Mouse (Mus musculus) left cerebral cortex, adult 2 months (tissue): ENCODE measurements around the gene Dguok. TPM values are rescaled to one million over a fixed set of nuclear protein-coding genes. Genes with fewer than 3 reads are reported as not detected.

Experiments
- DNase-seq, 2 experiments: peaks; one replicate each; pipeline ENCODE4 v3.0.0; 2021 to 2022; ENCODE audit warnings: low spot score in 2 of 2, mixed read lengths in 1 of 2; ENCODE audit errors: extremely low spot score in 1 of 2
- H3K27ac ChIP-seq: fragments of 200-600 bp; 2 replicates; pipeline ENCODE4 v1.8.1; 2022
- H3K4me3 ChIP-seq: fragments of 200-600 bp; 2 replicates; pipeline ENCODE4 v1.8.1; 2022
- CTCF ChIP-seq: fragments of 200-600 bp; IDR thresholded peaks from 2 replicates; pipeline ENCODE4 v1.8.1; 2022; ENCODE audit warnings: antibody characterized with exemption, mild to moderate bottlenecking, moderate library complexity
- intact Hi-C: fragments of 180-260 bp; cut with DNase I; formaldehyde crosslinking; loops from one replicate; pipeline ENCODE4 v1.15.1; 2025
- total RNA-seq, 2 experiments: library from RNA; stranded (reverse); gene quantifications; 2 replicates each; pipeline ENCODE4 v1.2.3; 2021

The Dguok gene
- total RNA-seq, 2 experiments from 2014 or later, result 25.2 to 31.0 TPM

DNA sequence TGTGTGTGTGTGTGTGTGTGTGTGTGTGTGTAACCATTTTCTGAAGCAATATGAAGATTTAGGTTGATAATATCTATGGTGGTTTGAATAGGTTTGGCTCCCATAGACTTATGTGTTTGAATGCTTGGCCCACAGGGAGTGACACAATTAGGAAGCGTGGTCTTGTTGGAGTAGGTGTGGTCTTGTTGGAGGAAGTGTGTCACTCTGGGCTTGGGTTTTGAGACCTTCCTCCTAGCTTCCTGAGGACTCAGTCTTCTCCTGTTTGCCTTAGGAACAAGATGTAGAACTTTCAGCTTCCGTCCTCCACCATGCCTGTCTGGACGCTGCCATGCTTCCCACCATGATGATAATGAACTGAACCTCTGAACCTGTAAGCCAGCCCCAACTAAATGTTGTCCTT, 11.9 kb upstream of the Dguok start:
- Histone ChIP-seq H3K4me3 (no peak overlapping the region), H3K27ac (no peak overlapping the region)
- intact Hi-C loops, result no loop called here
- no peak for DNase-seq
- TF ChIP-seq CTCF, result no peak

DNA sequence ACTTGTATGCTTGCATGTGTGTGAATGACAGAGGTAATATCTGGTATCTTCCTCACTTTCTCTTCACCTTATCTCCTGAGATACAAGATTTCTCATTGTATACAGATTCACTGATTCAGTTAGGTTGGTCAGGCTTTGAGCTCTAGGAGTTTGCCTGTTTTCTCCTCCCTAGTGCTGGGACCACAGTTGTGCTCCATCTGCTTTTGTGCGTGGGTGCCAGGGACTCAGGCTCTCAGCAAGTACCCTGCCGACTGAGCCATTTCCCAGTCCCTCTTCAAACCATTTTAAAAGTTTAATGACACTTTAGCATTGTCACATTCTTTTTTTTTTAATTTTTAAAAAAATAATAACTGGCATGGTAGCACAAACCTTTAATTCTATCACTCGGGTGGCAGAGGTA, 8.4 kb upstream of the Dguok start:
- intact Hi-C loops, result no loop called here
- DNase-seq, result no peak
- TF ChIP-seq CTCF, result no peak
- Histone ChIP-seq H3K4me3 (no peak overlapping the region), H3K27ac (no peak overlapping the region)

- no peak overlapping the region for H3K27ac ChIP-seq
- peak; percentile 54 to 64 for DNase-seq
- H3K4me3 ChIP-seq, result no peak overlapping the region
- intact Hi-C loops, result loop anchor here (1.0 to 5.0 kb wide), 2 partner anchors 156 to 160 kb away; no protein-coding TSS in a partner anchor
- peak; percentile 81 for TF ChIP-seq CTCF
Measured at GRCm38 (mm10) chr6:83512495-83512894, 5.7 kb upstream of the Dguok start.

GRCm38 (mm10) chr6:83510210-83510609, 3.4 kb upstream of the Dguok start:
- no peak overlapping the region for H3K27ac ChIP-seq

GRCm38 (mm10) chr6:83509442-83509841, 2.7 kb upstream of the Dguok start:
- peak; percentile 48 to 58 for DNase-seq
- peak; percentile 27 for TF ChIP-seq CTCF
- intact Hi-C loops, result no loop called here
- H3K27ac ChIP-seq, result peak overlapping the region; percentile 37; the same call in 1 of the 2 replicates
- H3K4me3 ChIP-seq, result no peak overlapping the region

More at GRCm38 (mm10) chr6:83510210-83510609, 3.4 kb upstream of the Dguok start:
- H3K4me3 ChIP-seq, result no peak overlapping the region
- DNase-seq, result no peak
- peak; percentile 20 for TF ChIP-seq CTCF
- intact Hi-C loops, result loop anchor here (5.0 kb wide), 1 partner anchor 162 kb away; no protein-coding TSS in a partner anchor

- intact Hi-C loops, result loop anchor here (2.0 kb wide), 1 partner anchor 34 kb away; no protein-coding TSS in a partner anchor
- TF ChIP-seq CTCF, result no peak
- DNase-seq, result no peak
Measured at GRCm38 (mm10) chr6:83507168-83507546, 388 bp upstream of the Dguok start.

DNA sequence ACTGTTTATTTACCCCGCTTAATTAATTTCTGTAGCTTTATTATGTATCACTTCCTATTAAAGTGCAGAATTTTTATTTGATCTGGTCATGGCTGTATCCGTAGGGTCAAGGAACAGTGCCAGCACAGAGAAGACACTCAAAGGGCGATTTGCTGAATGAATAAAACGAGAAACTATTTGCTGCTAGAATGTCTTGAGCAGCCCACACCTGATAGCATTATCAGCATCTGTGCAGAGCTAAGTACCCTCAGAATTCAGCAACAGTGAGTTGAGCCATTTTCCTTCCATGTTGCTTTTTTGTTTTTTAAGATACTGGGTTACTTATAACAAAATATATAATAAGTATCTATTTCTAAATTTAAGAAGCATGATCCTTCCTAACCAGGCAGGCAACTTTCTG, 1.2 kb downstream of the Dguok start:
- Histone ChIP-seq H3K4me3 (peak overlapping the region; percentile 63; the same call in 1 of the 2 replicates), H3K27ac (peak overlapping the region; percentile 100)
- DNase-seq, result no peak
- intact Hi-C loops, result no loop called here
- TF ChIP-seq CTCF, result no peak

More at GRCm38 (mm10) chr6:83507168-83507546, 388 bp upstream of the Dguok start:
- peak overlapping the region; percentile 100 for H3K27ac ChIP-seq
- H3K4me3 ChIP-seq, result peak overlapping the region; percentile 63

DNA sequence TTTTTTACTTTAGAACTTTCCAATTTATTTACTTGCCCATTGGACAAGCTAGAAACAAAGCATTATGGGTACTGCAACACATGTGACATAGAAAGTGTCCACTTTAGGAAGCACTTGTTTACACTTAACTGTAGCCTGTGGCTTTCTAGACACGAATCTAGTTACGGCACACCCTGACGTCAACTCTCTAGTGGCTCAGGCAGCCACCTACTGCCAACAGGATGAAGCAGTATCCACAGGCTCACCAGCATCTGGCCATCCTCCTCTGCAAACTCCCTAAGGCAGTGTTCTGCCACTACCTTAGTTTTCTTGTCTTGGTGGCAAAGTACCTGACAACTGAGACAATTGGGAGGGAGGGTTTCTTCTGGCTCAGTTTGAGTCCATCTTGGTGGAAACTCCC, 3.4 kb downstream of the Dguok start:
- no peak for TF ChIP-seq CTCF
- no peak overlapping the region for H3K4me3 ChIP-seq
- H3K27ac ChIP-seq, result peak overlapping the region; percentile 67
- intact Hi-C loops, result no loop called here
- no peak for DNase-seq

- peak in 1 of 2 experiments; percentile 55 for DNase-seq
- TF ChIP-seq CTCF, result no peak
- Histone ChIP-seq H3K27ac (peak overlapping the region; percentile 67), H3K4me3 (no peak overlapping the region)
- intact Hi-C loops, result no loop called here
Measured at GRCm38 (mm10) chr6:83502656-83503055, 4.1 kb downstream of the Dguok start.

DNA sequence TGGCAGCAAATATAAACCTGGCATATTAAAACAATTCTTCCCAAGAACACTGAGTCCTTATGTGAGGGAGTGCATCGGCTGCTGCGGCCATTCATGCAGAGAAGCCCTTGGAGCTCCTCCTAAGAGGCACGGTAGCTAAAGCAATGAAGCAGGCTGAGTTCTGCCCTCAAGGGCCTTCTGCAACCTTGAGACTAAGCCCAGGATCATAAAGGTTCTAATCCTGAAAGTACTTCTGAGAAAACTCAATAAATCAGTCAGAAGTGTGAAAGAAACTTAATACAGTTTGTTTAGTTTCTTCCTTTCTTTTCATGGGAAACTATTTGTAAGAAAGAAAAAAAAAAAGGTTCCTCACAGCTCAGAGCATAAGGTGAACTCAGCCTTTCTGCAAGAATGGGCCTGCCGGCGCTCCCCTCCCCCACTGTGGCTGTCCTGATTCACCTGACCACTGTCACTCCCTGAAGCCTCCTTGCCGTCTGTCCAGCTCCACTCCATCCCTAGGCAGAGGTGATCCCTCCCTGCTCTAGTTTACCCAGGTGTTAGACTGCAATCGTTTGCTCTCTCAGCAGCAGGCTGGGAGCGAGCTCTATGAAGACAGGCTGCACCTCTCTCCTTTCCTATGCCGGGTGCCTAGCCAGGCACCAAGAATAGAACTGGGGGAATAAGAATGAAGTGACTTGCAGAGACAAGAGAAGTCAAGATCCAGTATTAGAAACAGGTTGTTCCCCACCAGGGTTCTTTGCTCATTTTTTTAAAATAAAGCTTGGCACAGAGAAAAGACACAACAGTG, 5.1 kb downstream of the Dguok start:
- Histone ChIP-seq H3K4me3 (no peak overlapping the region), H3K27ac (peak overlapping the region; percentile 67)
- DNase-seq, result no peak
- intact Hi-C loops, result no loop called here
- TF ChIP-seq CTCF, result no peak

GRCm38 (mm10) chr6:83500462-83500861, 6.3 kb downstream of the Dguok start:
- intact Hi-C loops, result no loop called here
- peak; percentile 52 for TF ChIP-seq CTCF
- H3K27ac ChIP-seq, result no peak overlapping the region
- DNase-seq, result no peak
- H3K4me3 ChIP-seq, result no peak overlapping the region

- intact Hi-C loops, result loop anchor here (1.0 to 5.0 kb wide), 2 partner anchors 42 to 59 kb away; partner anchors contain the start of gene Tet3
- DNase-seq, result peak in 1 of 2 experiments; percentile 29
Measured at GRCm38 (mm10) chr6:83499078-83499477, 7.7 kb downstream of the Dguok start.

More at GRCm38 (mm10) chr6:83499078-83499477, 7.7 kb downstream of the Dguok start:
- Histone ChIP-seq H3K4me3 (no peak overlapping the region), H3K27ac (peak overlapping the region; percentile 42; the same call in 1 of the 2 replicates)
- no peak for TF ChIP-seq CTCF
